Mouse (Mus musculus): ENCODE measurements around the gene Pla2g4a.

- no peak for TF ChIP-seq POLR2A (IDR thresholded peaks at IDR 0.05; ENCODE audit: low read depth, low read length)
- TF ChIP-seq CTCF (IDR thresholded peaks at IDR 0.05; ENCODE audit: extremely low read depth, insufficient read length, insufficient replicate concordance, low read depth, low read length) = no peak
These were observed 84.6 kb downstream of the Pla2g4a start for GRCm38 (mm10) chr1:149876502-149876901.
